ENCODE assay signal across 9 mouse cellular contexts in the genomic region with DNA sequence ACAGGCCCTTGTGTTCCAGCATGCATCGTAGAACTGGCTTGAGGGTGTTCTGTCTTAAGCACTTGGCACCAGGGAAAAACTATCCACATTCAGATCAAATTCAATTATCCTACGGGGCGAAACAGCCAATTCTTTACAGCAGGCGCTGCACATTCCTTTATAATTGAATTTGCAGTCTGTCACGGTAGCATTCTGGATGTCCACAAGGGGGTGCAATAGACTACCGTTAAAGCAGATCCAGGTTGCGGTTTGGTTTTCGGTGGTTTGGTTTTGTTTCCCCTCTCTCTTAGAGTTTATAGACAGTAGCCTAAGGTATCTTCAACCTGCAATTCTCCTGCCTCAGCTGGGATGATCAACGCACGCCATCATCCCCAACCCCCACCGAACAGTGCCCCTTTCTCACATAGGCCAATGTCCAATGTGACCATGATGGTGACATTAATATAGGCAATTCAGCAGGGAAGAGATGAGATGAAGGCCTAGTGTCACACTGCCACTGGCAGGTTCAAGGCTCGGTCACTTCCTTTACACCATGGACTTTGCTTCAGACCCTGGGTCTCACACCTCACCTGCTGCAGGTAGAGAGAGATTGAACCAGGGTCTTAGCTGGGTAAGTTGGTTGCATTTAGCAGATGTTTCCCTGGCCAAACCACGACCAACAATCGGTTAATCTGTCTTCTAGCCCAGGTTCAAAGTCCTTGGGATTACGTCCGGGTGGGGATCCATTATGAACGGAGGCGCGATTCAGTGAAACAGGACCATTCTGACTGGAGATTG. TPM values are rescaled to one million over a fixed set of nuclear protein-coding genes. Genes with fewer than 3 reads are reported as not detected.
DNase-seq lines count a peak whose midpoint lies in the region; ATAC-seq and TF ChIP-seq lines count a peak whose summit lies in the region.
"Had no signal": no experiment of that assay in that cellular context is flagged by ENCODE, and none has a peak within 500 bp of the region (broad histone marks: within the 10 kb centered on the region; RNA-seq: fewer than 3 reads in every experiment).

No protein-coding gene starts in this region.

- no peak overlapping the region for H3K9ac ChIP-seq in intestine, postnatal 0 days (ENCODE audit: low read depth, low read length)
- no peak overlapping the region for H3K9ac ChIP-seq in liver, embryonic 16.5 days (ENCODE audit: low read depth, low read length)
- H3K9ac ChIP-seq: neural tube, embryonic 13.5 days had no signal

- H3K9me3 ChIP-seq in forebrain, embryonic 10.5 days = no peaks in the 10 kb centered on the region
- no peaks in the 10 kb centered on the region for H3K9me3 ChIP-seq in intestine, postnatal 0 days (ENCODE audit: control insufficient read depth)
- H3K9me3 ChIP-seq in liver, embryonic 16.5 days (replicated peaks; ENCODE audit: control insufficient read depth, low read length) = no peaks in the 10 kb centered on the region
- H3K9me3 ChIP-seq: neural tube, embryonic 13.5 days had no signal

- peaks cover 42% of the 10 kb centered on the region for H3K4me1 ChIP-seq in forebrain, embryonic 10.5 days
- H3K4me1 ChIP-seq in intestine, postnatal 0 days (replicated peaks; ENCODE audit: control insufficient read depth, insufficient read depth, low read length) = no peaks in the 10 kb centered on the region
- peaks cover 28% of the 10 kb centered on the region for H3K4me1 ChIP-seq in liver, embryonic 16.5 days (ENCODE audit: control insufficient read depth, low read depth, low read length)
- H3K4me1 ChIP-seq in small intestine, adult 2 months (ENCODE audit: control insufficient read depth, insufficient read depth, insufficient read length, low read length) = peaks cover 11% of the 10 kb centered on the region

- WGBS in forebrain, embryonic 10.5 days = 48% methylated on average over 19 of the region's 19 CpGs
- 37% methylated on average over 19 of the region's 19 CpGs for WGBS in intestine, postnatal 0 days
- WGBS in liver, embryonic 16.5 days (ENCODE audit: insufficient replicate concordance) = 41% methylated on average over 19 of the region's 19 CpGs
- WGBS in small intestine, adult 2 months = 25% methylated on average over 19 of the region's 19 CpGs

- intact Hi-C loops in gastrocnemius, postnatal 36 days (cut with DNase I) = loop anchor here (5.0 kb wide), 1 partner anchor 192 kb away; no protein-coding TSS in a partner anchor

- H3K4me3 ChIP-seq in forebrain, embryonic 10.5 days = no peak overlapping the region
- H3K4me3 ChIP-seq in intestine, postnatal 0 days (ENCODE audit: low read depth, low read length) = no peak overlapping the region
- H3K4me3 ChIP-seq in liver, embryonic 16.5 days (ENCODE audit: low read depth, low read length) = no peak overlapping the region
- H3K4me3 ChIP-seq in small intestine, adult 2 months (ENCODE audit: low read depth, low read length) = no peak overlapping the region
- H3K4me3 ChIP-seq: neural tube, embryonic 13.5 days had no signal

- H3K27me3 ChIP-seq in forebrain, embryonic 10.5 days (ENCODE audit: poor library complexity, severe bottlenecking) = peaks cover 42% of the 10 kb centered on the region
- H3K27me3 ChIP-seq in intestine, postnatal 0 days (replicated peaks; ENCODE audit: control insufficient read depth, insufficient read depth, low read length) = no peaks in the 10 kb centered on the region
- H3K27me3 ChIP-seq in liver, embryonic 16.5 days (ENCODE audit: control insufficient read depth, insufficient read depth, low read depth, low read length) = no peaks in the 10 kb centered on the region
- no peaks in the 10 kb centered on the region for H3K27me3 ChIP-seq in small intestine, adult 2 months (ENCODE audit: control insufficient read depth, insufficient read depth, low read length)

- peak; percentile 80 for TF ChIP-seq CTCF in intestine, postnatal 0 days (IDR thresholded peaks at IDR 0.05; ENCODE audit: low read depth)
- TF ChIP-seq CTCF in small intestine, adult 2 months (IDR thresholded peaks at IDR 0.05; ENCODE audit: extremely low read depth, insufficient read length, insufficient replicate concordance, low read depth, low read length) = peak; percentile 23; the same call in 1 of the 2 replicates

- H3K4me2 ChIP-seq in intestine, postnatal 0 days (replicated peaks; ENCODE audit: low read depth) = peak overlapping the region; percentile 38
- H3K4me2 ChIP-seq in liver, embryonic 16.5 days (ENCODE audit: low read depth, low read length) = 0 out of 2 replicates have a peak overlapping the region, but pooled peaks have one; percentile 36
- H3K4me2 ChIP-seq: neural tube, embryonic 13.5 days had no signal

- no peak overlapping the region for H3K27ac ChIP-seq in forebrain, embryonic 10.5 days
- H3K27ac ChIP-seq in intestine, postnatal 0 days (ENCODE audit: low read depth, low read length) = no peak overlapping the region
- H3K27ac ChIP-seq in liver, embryonic 16.5 days (ENCODE audit: low read length) = no peak overlapping the region
- H3K27ac ChIP-seq in small intestine, adult 2 months (ENCODE audit: insufficient read depth, low read depth, low read length) = no peak overlapping the region
- H3K27ac ChIP-seq: neural tube, embryonic 13.5 days had no signal

- DNase-seq in right cerebral cortex, postnatal 10 days (ENCODE audit: low spot score in 2 of 2) = peak; percentile 62 to 64
- DNase-seq in right cerebral cortex, postnatal 14 days = no peak
- peak; percentile 16 to 47 for DNase-seq in adrenal gland, postnatal 36 days
- peak; percentile 65 for DNase-seq in forebrain, embryonic 10.5 days (ENCODE audit: extremely low spot score, low spot score)
- no peak for DNase-seq in gastrocnemius, postnatal 36 days

- no peak for ATAC-seq in intestine, postnatal 0 days
- ATAC-seq in liver, embryonic 16.5 days (ENCODE audit: low read depth) = no peak

- H3K36me3 ChIP-seq in forebrain, embryonic 10.5 days (replicated peaks) = peaks cover 3% of the 10 kb centered on the region; the same call in 1 of the 2 replicates
- H3K36me3 ChIP-seq in intestine, postnatal 0 days (ENCODE audit: control insufficient read depth, insufficient read depth) = peaks cover 11% of the 10 kb centered on the region; the same call in 1 of the 2 replicates
- H3K36me3 ChIP-seq in liver, embryonic 16.5 days (ENCODE audit: control insufficient read depth, insufficient read depth) = peaks cover 41% of the 10 kb centered on the region
- H3K36me3 ChIP-seq in small intestine, adult 2 months (ENCODE audit: control insufficient read depth, insufficient read depth, low read length) = peaks cover 4% of the 10 kb centered on the region; the same call in 1 of the 2 replicates
- H3K36me3 ChIP-seq: neural tube, embryonic 13.5 days had no signal

- no peak for TF ChIP-seq POLR2A in small intestine, adult 2 months (IDR thresholded peaks at IDR 0.05; ENCODE audit: low read depth, low read length)

RNA-seq across cellular contexts. Expression of gene Creg1, which starts 12.2 kb away (rescaled TPM):
- total RNA-seq in adrenal gland, postnatal 36 days (2021) = 10 to 100 TPM; 48.1 to 61.3 TPM
- polyA plus RNA-seq in forebrain, embryonic 10.5 days (2016; fragmentation: Nextera tagmentation; extraction: Ambion mirVana) = 33.7 and 34.3 TPM in 2 replicates
- polyA plus RNA-seq in intestine, postnatal 0 days (2015; fragmentation: Nextera tagmentation; extraction: Ambion mirVana) = 195 and 201 TPM in 2 replicates
- polyA plus RNA-seq in liver, embryonic 16.5 days (2015; fragmentation: Nextera tagmentation; extraction: Ambion mirVana) = 316 and 317 TPM in 2 replicates
- 29.4 and 48.2 TPM in 2 replicates for polyA plus RNA-seq in small intestine, adult 2 months (2012; rRNA removed)
- total RNA-seq in gastrocnemius, postnatal 36 days (2021) = 10 to 100 TPM; 47.7 to 55.7 TPM

RNA-seq across cellular contexts. Expression of gene Cd247, which starts 12.8 kb away (rescaled TPM):
- total RNA-seq in adrenal gland, postnatal 36 days (2021) = under 1 TPM; 0.30 to 0.46 TPM
- 1.2 and 1.4 TPM in 2 replicates for polyA plus RNA-seq in forebrain, embryonic 10.5 days (2016; fragmentation: Nextera tagmentation; extraction: Ambion mirVana)
- polyA plus RNA-seq in intestine, postnatal 0 days (2015; fragmentation: Nextera tagmentation; extraction: Ambion mirVana) = 0.50 and 0.52 TPM in 2 replicates
- 0.09 and 0.17 TPM in 2 replicates for polyA plus RNA-seq in liver, embryonic 16.5 days (2015; fragmentation: Nextera tagmentation; extraction: Ambion mirVana)
- polyA plus RNA-seq in small intestine, adult 2 months (2012; rRNA removed) = 2.2 and 4.8 TPM in 2 replicates
- 1 to 10 TPM in 1 of 2 experiments, under 1 TPM in 1; 0.67 to 2.3 TPM for total RNA-seq in gastrocnemius, postnatal 36 days (2021)

Comparison
In these comparisons a context has a peak if more than half of its experiments do, and no peak if none do; other contexts are left out.
1. DNase-seq: peak in right cerebral cortex, postnatal 10 days (2 of 2), adrenal gland, postnatal 36 days (2 of 2) and forebrain, embryonic 10.5 days (single experiment); none in right cerebral cortex, postnatal 14 days (single experiment) and gastrocnemius, postnatal 36 days (0 of 2).